Mouse (Mus musculus) kidney, postnatal 0 days (tissue): ENCODE data around the gene Cd300lg. TPM values are rescaled to one million over a fixed set of nuclear protein-coding genes. Genes with fewer than 3 reads are reported as not detected.
A peak's percentile ranks its signal among the peaks of the same experiment; 100 is the strongest.

ENCODE experiments used
- ATAC-seq: fragments of 200-750 bp; cut with Nextera tagmentation; replicated peaks from 2 replicates; pipeline ENCODE4 v1.8.0; 2017; ENCODE audit warnings: low read depth, moderate number of reproducible peaks, moderate TSS enrichment, moderate library complexity; ENCODE audit not compliant: low FRiP score
- DNase-seq: peaks from one replicate; pipeline ENCODE4 v3.0.0-alpha.2; 2016; ENCODE audit warnings: low spot score
- H3K27ac ChIP-seq: fragments of 300-500 bp; sonication (generic); 2 replicates; pipeline ENCODE4 v1.5.1; 2014; ENCODE audit warnings: mild to moderate bottlenecking
- H3K27me3 ChIP-seq: fragments of 300-500 bp; sonication (generic); 2 replicates; pipeline ENCODE4 v1.6.1; 2014; ENCODE audit warnings: low read length, mixed read lengths; ENCODE audit not compliant: insufficient read depth
- H3K36me3 ChIP-seq: fragments of 300-500 bp; sonication (generic); 2 replicates; pipeline ENCODE4 v1.6.1; 2014; ENCODE audit warnings: low read length, mixed read lengths; ENCODE audit not compliant: insufficient read depth
- H3K4me1 ChIP-seq: fragments of 300-500 bp; sonication (generic); replicated peaks from 2 replicates; pipeline ENCODE4 v1.6.1; 2014; ENCODE audit warnings: antibody characterized with exemption, low read length, mixed read lengths; ENCODE audit not compliant: insufficient read depth
- H3K4me2 ChIP-seq: fragments of 300-500 bp; sonication (generic); 2 replicates; pipeline ENCODE4 v1.6.1; 2014; ENCODE audit warnings: mild to moderate bottlenecking, low read length, moderate library complexity, mixed read lengths
- H3K4me3 ChIP-seq: fragments of 300-500 bp; sonication (generic); replicated peaks from 2 replicates; pipeline ENCODE4 v1.5.1; 2014; ENCODE audit warnings: low read depth, low read length
- H3K9ac ChIP-seq: fragments of 300-500 bp; sonication (generic); 2 replicates; pipeline ENCODE4 v1.6.1; 2014; ENCODE audit warnings: low read depth, low read length
- H3K9me3 ChIP-seq: fragments of 300-500 bp; sonication (generic); replicated peaks from 2 replicates; pipeline ENCODE4 v1.6.1; 2016; ENCODE audit warnings: low read length, inconsistent platforms, mixed read lengths
- CTCF ChIP-seq: IDR thresholded peaks from 2 replicates; pipeline ENCODE4 v1.5.1; 2016; ENCODE audit warnings: antibody characterized with exemption, low read depth, mild to moderate bottlenecking, moderate library complexity
- WGBS: fragments of 180-500 bp; shearing (Covaris S2); extraction: QIAGEN DNeasy Blood & Tissue Kit; methylation state at CpG from one replicate; pipeline ENCODE4 v1.1.7; 2014; 5-methylcytosine and 5-hydroxymethylcytosine counted together
- polyA plus RNA-seq: library from polyadenylated mRNA; unstranded; fragments of >200 nt; fragmentation: Nextera tagmentation; extraction: Ambion mirVana; gene quantifications from 2 replicates; pipeline ENCODE4 v1.2.1, GENCODE M21; 2015

The Cd300lg gene
- polyA plus RNA-seq, 1 experiment from 2014 or later = 2.8 TPM

DNA sequence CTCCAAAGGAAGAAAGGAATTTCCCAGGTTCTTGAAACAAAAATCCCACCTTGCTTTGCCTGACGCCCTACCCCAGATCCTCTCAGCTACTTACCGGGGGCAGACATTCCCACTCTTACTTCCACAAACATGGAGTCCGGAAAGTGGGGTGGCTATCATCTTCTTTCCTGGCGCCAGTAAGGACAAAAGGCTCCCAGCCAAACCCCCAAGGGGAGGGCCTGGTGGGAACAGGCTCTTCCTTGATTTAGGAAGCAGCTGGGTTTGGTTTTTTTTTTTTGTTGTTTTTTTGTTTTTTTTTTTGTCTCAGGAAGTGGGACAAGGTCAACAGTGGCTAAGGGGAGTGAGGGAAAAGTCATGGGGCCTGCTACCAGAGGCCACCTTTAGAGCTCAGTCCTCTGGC lies 10.2 kb downstream of the Cd300lg start:
- peak overlapping the region; percentile 76 for H3K27ac ChIP-seq
- no peak for TF ChIP-seq CTCF
- no peaks in the 10 kb centered on the region for H3K36me3 ChIP-seq
- H3K27me3 ChIP-seq = no peaks in the 10 kb centered on the region
- no peak overlapping the region for H3K9ac ChIP-seq
- peak overlapping the region; percentile 22; the same call in 1 of the 2 replicates for H3K4me2 ChIP-seq
- no peaks in the 10 kb centered on the region for H3K9me3 ChIP-seq
- no peak for ATAC-seq
- DNase-seq = peak; percentile 62
- H3K4me3 ChIP-seq = no peak overlapping the region
- peaks cover 12% of the 10 kb centered on the region for H3K4me1 ChIP-seq
- WGBS = 52% methylated on average over 4 of the region's 4 CpGs

DNA sequence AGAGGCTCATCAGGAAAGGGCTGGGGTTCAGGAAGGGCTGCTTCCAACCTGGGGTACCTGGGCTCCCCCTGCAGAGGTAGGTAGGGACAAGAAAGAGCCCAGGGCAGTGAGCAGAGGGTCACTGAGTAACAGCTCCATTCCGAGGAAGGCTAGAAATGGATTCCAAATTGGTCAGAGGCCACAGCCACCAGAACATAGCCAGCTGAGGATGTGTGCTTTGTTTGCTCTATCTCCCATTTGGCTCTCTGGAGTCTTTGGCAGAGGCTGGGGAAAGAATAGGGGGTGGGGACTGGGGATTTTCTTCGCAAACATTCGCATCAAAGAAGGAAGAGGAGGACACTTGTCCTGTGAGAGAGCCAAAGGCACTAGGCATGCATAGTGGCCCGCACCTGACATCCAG lies 10.6 kb downstream of the Cd300lg start:
- H3K4me1 ChIP-seq = peaks cover 12% of the 10 kb centered on the region
- peak; percentile 44 for DNase-seq
- no peaks in the 10 kb centered on the region for H3K27me3 ChIP-seq
- H3K36me3 ChIP-seq = no peaks in the 10 kb centered on the region
- H3K4me2 ChIP-seq = no peak overlapping the region
- H3K9ac ChIP-seq = no peak overlapping the region
- WGBS = 45% methylated on average over 4 of the region's 4 CpGs
- no peaks in the 10 kb centered on the region for H3K9me3 ChIP-seq
- no peak overlapping the region for H3K4me3 ChIP-seq
- ATAC-seq = no peak
- peak overlapping the region; percentile 76 for H3K27ac ChIP-seq
- TF ChIP-seq CTCF = no peak

DNA sequence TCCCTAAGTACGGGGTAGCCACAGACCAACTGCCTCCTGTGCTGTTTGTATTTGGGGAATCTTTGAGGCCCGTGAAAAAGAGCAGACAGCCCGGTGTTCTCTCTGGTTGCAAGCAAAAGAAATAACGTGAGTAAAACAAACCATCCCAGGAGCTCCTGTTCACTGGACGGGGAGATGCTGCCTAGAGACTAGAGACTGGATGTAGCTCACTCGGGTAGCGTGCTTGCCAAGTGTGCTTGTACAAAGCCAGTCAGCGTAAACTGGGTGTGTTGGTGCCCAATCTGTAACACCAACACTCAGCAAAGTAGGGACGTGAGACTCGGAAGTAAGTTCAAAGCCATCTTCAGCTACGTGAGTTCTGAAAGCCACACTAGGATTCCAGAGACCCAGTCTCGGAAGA lies 11.4 kb downstream of the Cd300lg start:
- H3K4me2 ChIP-seq = no peak overlapping the region
- no peaks in the 10 kb centered on the region for H3K36me3 ChIP-seq
- peak overlapping the region; percentile 76 for H3K27ac ChIP-seq
- ATAC-seq (no peak), DNase-seq (no peak)
- H3K9ac ChIP-seq = no peak overlapping the region
- peaks cover 12% of the 10 kb centered on the region for H3K4me1 ChIP-seq
- WGBS = 82% methylated on average over 12 of the region's 12 CpGs
- no peak overlapping the region for H3K4me3 ChIP-seq
- no peaks in the 10 kb centered on the region for H3K27me3 ChIP-seq
- no peak for TF ChIP-seq CTCF
- H3K9me3 ChIP-seq = no peaks in the 10 kb centered on the region

DNA sequence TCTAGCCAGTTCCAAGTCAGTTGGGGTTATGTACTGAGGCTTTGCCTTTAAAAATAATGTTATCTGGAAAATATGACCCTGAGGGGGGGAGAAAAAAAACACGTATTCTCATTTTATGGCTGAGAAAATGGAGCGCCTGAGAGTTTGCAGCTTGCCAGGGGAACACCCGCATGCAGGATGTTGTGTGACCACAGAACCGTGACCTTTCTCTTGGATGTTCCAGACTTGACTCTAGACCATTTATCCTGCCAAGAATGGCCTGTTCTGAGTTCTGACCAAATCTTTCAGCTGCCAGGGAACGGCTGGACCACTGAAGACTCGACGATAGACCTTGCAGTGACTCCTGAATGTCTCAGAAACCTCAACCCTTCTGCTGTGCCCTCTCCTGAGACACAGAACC lies 11.9 kb downstream of the Cd300lg start:
- Histone ChIP-seq H3K27ac (no peak overlapping the region), H3K36me3 (no peaks in the 10 kb centered on the region), H3K9me3 (no peaks in the 10 kb centered on the region), H3K9ac (no peak overlapping the region), H3K4me2 (no peak overlapping the region), H3K4me3 (no peak overlapping the region), H3K4me1 (peaks cover 12% of the 10 kb centered on the region), H3K27me3 (no peaks in the 10 kb centered on the region)
- peak; percentile 82 for DNase-seq
- TF ChIP-seq CTCF = no peak
- ATAC-seq = 0 out of 2 replicates have a peak, but pooled peaks have one; percentile 2
- 20% methylated on average over 7 of the region's 7 CpGs for WGBS

DNA sequence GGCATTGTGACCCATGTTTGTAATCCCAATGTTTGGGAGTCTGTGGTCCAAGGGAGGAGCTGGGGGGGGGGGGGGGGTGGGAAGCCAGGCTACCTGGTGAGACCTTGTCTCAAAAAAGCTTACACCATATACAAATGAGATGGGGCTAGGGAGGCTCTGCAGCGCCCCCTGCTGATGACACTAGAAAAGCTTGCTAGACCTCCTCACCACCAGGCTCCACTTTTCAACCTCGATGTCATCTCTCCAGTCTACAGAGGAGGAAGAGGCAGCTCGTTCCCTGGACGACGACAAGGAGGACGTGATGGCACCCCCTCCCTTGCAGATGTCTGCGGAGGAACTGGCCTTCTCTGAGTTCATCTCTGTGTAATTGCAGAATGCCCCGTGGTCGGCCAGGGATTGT lies 12.5 kb downstream of the Cd300lg start:
- peak; percentile 64 for DNase-seq
- no peak overlapping the region for H3K4me2 ChIP-seq
- 32% methylated on average over 9 of the region's 9 CpGs for WGBS
- TF ChIP-seq CTCF = peak; percentile 66
- no peaks in the 10 kb centered on the region for H3K36me3 ChIP-seq
- ATAC-seq = no peak
- peaks cover 12% of the 10 kb centered on the region for H3K4me1 ChIP-seq
- no peak overlapping the region for H3K9ac ChIP-seq
- H3K27me3 ChIP-seq = no peaks in the 10 kb centered on the region
- no peaks in the 10 kb centered on the region for H3K9me3 ChIP-seq
- H3K27ac ChIP-seq = no peak overlapping the region
- H3K4me3 ChIP-seq = no peak overlapping the region

DNA sequence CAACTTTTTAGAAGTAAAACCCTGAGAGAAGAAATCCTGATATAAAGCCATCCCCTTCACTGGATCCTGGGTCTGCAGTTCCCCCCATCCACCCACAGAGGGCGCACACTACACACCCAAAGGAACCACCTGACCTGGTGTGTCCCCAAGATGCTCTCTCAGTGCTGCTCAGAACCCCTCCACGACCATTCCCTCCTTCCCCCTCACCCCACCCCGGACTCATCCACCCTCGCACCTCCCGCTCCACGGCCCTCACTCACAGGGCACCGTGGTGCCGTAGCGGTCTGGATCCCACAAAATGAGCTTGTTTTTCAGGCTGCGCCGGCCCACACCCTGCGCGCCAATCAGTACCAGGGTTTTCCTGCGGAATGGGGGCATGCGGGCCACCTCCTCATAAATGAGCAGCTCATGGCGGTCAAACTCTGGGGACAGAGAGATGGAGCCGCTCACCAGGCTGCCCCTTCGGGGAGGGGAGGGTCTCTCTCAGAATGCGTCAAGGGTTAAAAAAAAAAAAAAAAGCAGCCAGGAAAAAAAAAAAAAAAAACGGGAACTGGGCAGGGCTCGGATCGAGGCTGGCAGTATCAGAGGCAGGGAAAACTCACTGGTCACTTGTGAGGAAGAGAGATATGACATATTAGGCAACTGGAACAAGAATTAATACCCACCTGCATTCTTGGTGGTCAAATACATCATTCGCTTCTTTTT lies 20.1 kb downstream of the Cd300lg start:
- ATAC-seq (0 out of 2 replicates have a peak, but pooled peaks have one; percentile 31), DNase-seq (peak; percentile 84)
- Histone ChIP-seq H3K27me3 (no peaks in the 10 kb centered on the region), H3K27ac (no peak overlapping the region), H3K4me3 (peak overlapping the region; percentile 21), H3K36me3 (0 out of 2 replicates have a peak, but pooled peaks cover 3% of the 10 kb centered on the region), H3K9ac (0 out of 2 replicates have a peak overlapping the region, but pooled peaks have one; percentile 38), H3K9me3 (no peaks in the 10 kb centered on the region), H3K4me1 (no peaks in the 10 kb centered on the region), H3K4me2 (peak overlapping the region; percentile 67)
- WGBS = 5% methylated on average over 23 of the region's 23 CpGs
- TF ChIP-seq CTCF = peak; percentile 91
